Mouse (Mus musculus): ENCODE data around the gene Clasrp. TPM values are rescaled to one million over a fixed set of nuclear protein-coding genes. Genes with fewer than 3 reads are reported as not detected.

Clasrp gene
- polyA plus RNA-seq, 1 experiment from 2014 or later = 7.6 TPM

DNA sequence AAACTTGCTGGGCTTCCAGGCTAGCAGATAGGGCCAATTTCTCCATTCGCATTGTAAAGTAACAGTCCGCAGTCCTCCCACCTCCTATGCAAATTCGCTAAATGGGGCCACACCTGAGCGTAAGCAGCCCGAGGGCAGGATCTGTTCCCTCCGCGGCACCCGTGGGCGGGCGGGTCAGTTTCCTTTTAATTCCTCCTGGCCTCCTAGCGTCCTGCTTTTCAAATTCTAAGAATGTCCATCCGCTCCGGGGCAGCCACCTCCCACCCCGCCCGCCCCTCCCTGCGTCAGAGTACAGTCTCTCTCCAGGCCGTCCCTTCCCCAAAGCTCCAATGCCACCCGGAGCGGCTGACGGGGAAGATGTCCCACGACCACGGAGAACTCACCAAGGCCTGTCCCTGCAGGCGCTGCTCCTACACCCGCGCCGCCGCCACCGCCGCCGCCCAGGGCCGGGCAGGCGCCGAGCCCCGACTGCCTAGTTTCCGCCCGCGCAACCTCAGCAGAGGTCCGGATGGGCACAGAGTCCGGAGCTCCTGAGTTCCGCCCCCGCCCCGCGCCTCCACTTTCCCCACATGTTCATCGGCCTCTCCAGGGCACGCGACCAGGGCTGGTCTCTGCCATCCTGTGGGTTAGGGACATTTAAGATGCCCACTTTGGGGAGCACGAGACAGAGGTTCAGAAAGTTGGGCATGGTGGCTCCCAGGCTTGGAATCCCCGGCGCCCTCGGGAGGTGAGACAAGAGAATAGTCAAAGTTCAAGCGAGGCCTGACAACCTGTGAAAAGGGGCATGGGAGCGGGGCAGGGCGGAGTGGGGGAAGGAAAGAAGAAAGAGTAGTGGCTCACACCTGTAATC lies 31.1 kb downstream of the Clasrp start:
- TF ChIP-seq CTCF (IDR thresholded peaks at IDR 0.05; ENCODE audit: low read depth) = peak; percentile 39
- TF ChIP-seq EP300 (IDR thresholded peaks at IDR 0.05; ENCODE audit: low read depth) = no peak
- peak; percentile 91 for ATAC-seq
- peak; percentile 90 for DNase-seq
- Histone ChIP-seq H3K9me3 (ENCODE audit: low read length) (no peaks in the 10 kb centered on the region), H3K36me3 (replicated peaks; ENCODE audit: insufficient read depth, low read length) (peaks cover 13% of the 10 kb centered on the region), H3K27ac (ENCODE audit: low read depth) (peak overlapping the region; percentile 93), H3K27me3 (ENCODE audit: insufficient read depth, low read length) (peaks cover 5% of the 10 kb centered on the region; the same call in 1 of the 2 replicates), H3K4me2 (ENCODE audit: low read depth, low read length) (peak overlapping the region; percentile 91), H3K9ac (replicated peaks) (peak overlapping the region; percentile 76), H3K4me3 (ENCODE audit: low read depth, low read length) (peak overlapping the region; percentile 85), H3K4me1 (ENCODE audit: insufficient read depth) (peaks cover 43% of the 10 kb centered on the region)
- WGBS (ENCODE audit: insufficient replicate concordance) = under 1% methylated on average over 53 of the region's 53 CpGs

DNA sequence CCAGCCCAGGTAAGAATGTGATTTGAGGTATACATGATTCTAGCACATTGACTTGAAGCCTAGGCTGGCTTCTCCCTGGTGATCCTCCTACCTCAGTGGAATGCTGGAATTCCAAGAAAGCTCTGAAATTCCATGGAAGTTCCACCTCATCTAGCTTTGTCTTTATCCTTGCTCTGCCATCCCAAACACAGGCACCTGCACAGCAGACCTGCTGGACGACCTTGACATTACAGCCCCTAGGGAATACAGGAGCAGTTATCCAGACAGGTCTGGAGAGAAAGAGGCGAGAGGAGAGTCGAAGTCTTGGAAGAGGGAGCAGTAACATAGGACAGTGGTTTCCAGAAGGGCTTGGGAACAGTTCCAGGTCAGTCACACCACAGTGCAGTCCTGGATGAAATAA lies 34.6 kb downstream of the Clasrp start:
- Histone ChIP-seq H3K4me2 (ENCODE audit: low read depth, low read length) (no peak overlapping the region), H3K4me3 (ENCODE audit: low read depth, low read length) (no peak overlapping the region), H3K4me1 (ENCODE audit: insufficient read depth) (peaks cover 21% of the 10 kb centered on the region), H3K27ac (ENCODE audit: low read depth) (no peak overlapping the region), H3K9ac (replicated peaks) (no peak overlapping the region), H3K36me3 (replicated peaks; ENCODE audit: insufficient read depth, low read length) (peaks cover 33% of the 10 kb centered on the region), H3K9me3 (ENCODE audit: low read length) (no peaks in the 10 kb centered on the region), H3K27me3 (ENCODE audit: insufficient read depth, low read length) (no peaks in the 10 kb centered on the region)
- no peak for DNase-seq
- TF ChIP-seq CTCF (IDR thresholded peaks at IDR 0.05; ENCODE audit: low read depth) (no peak), EP300 (IDR thresholded peaks at IDR 0.05; ENCODE audit: low read depth) (no peak)
- ATAC-seq = no peak
- WGBS (ENCODE audit: insufficient replicate concordance) = 82% methylated on average over 3 of the region's 3 CpGs

DNA sequence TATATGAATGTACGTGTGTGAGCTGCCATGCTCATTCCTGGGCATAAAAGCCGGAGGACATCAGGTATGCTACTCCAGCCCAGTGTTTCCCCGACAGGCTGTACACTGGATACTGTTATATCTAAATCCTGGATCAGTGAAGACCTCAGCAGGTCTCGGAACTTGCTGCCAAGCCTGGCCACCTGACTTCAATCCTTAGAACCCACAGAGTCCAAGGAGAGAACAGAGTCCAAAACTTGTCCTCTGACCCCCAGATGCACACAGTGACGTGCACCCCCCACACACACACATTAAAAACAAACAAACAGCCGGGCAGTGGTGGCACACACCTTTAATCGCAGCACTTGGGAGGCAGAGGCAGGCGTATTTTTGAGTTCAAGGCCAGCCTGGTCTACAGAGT lies 36.9 kb downstream of the Clasrp start:
- Histone ChIP-seq H3K27me3 (ENCODE audit: insufficient read depth, low read length) (no peaks in the 10 kb centered on the region), H3K9ac (replicated peaks) (no peak overlapping the region)
- no peak for ATAC-seq

DNA sequence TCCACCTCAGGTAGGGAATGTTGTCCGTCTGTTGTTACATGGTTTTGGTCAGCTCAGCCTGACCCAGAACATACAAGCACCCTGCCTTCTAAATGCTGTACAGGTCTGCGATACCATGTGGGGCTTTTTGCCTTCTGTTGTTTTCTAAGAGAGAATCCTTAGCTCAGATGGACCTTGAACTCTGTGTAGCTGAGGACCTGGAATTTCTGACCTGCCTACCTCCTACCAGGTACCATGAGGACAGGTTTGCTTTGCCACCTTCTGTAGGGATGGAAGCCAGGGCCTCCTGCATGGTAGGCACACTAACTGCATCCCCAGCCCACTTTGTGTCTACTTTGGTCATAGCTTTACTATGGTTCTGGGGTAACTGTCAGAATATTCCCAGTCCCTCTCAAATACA lies 38.5 kb downstream of the Clasrp start:
- Histone ChIP-seq H3K9ac (replicated peaks) (no peak overlapping the region), H3K4me2 (ENCODE audit: low read depth, low read length) (no peak overlapping the region), H3K4me1 (ENCODE audit: insufficient read depth) (peaks cover 18% of the 10 kb centered on the region), H3K27me3 (ENCODE audit: insufficient read depth, low read length) (no peaks in the 10 kb centered on the region), H3K9me3 (ENCODE audit: low read length) (no peaks in the 10 kb centered on the region), H3K27ac (ENCODE audit: low read depth) (no peak overlapping the region), H3K4me3 (ENCODE audit: low read depth, low read length) (no peak overlapping the region), H3K36me3 (replicated peaks; ENCODE audit: insufficient read depth, low read length) (peaks cover 38% of the 10 kb centered on the region)
- TF ChIP-seq EP300 (IDR thresholded peaks at IDR 0.05; ENCODE audit: low read depth) (no peak), CTCF (IDR thresholded peaks at IDR 0.05; ENCODE audit: low read depth) (no peak)
- ATAC-seq (no peak), DNase-seq (no peak)
- 97% methylated on average over 2 of the region's 2 CpGs for WGBS (ENCODE audit: insufficient replicate concordance)

More for the DNA sequence above, 36.9 kb downstream of the Clasrp start:
- Histone ChIP-seq H3K9me3 (ENCODE audit: low read length) (no peaks in the 10 kb centered on the region), H3K4me3 (ENCODE audit: low read depth, low read length) (no peak overlapping the region), H3K36me3 (replicated peaks; ENCODE audit: insufficient read depth, low read length) (peaks cover 38% of the 10 kb centered on the region), H3K27ac (ENCODE audit: low read depth) (no peak overlapping the region; the same call in 1 of the 2 replicates), H3K4me1 (ENCODE audit: insufficient read depth) (peaks cover 25% of the 10 kb centered on the region), H3K4me2 (ENCODE audit: low read depth, low read length) (no peak overlapping the region)
- WGBS (ENCODE audit: insufficient replicate concordance) = 80% methylated on average over 8 of the region's 8 CpGs
- TF ChIP-seq EP300 (IDR thresholded peaks at IDR 0.05; ENCODE audit: low read depth) = no peak
- TF ChIP-seq CTCF (IDR thresholded peaks at IDR 0.05; ENCODE audit: low read depth) = no peak
- no peak for DNase-seq

DNA sequence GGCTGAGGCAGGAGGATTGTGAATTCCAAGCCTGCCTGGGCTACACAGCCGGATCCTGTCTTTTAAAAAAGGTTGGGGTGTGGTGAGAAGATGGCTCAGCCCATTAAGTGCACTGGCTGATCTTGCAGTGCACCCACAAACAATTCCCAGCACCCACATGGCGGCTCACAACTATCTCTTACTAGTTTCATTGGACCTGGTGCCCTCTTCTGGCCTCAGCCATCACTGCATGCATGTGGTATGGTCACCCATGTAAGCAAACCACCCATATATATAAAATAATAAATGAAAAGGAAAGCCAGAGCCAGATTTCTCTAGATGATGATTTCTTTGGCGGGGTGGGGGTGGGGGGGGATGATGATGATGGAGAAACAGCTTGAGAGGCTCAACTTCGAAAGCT lies 39.8 kb downstream of the Clasrp start:
- ATAC-seq (no peak), DNase-seq (no peak)
- WGBS (ENCODE audit: insufficient replicate concordance) = 98% methylated on average over 4 of the region's 4 CpGs
- Histone ChIP-seq H3K27me3 (ENCODE audit: insufficient read depth, low read length) (no peaks in the 10 kb centered on the region), H3K9me3 (ENCODE audit: low read length) (no peaks in the 10 kb centered on the region), H3K4me1 (ENCODE audit: insufficient read depth) (peaks cover 31% of the 10 kb centered on the region), H3K4me3 (ENCODE audit: low read depth, low read length) (no peak overlapping the region), H3K36me3 (replicated peaks; ENCODE audit: insufficient read depth, low read length) (peaks cover 36% of the 10 kb centered on the region), H3K27ac (ENCODE audit: low read depth) (peak overlapping the region; percentile 87), H3K4me2 (ENCODE audit: low read depth, low read length) (peak overlapping the region; percentile 95), H3K9ac (replicated peaks) (no peak overlapping the region)
- TF ChIP-seq EP300 (IDR thresholded peaks at IDR 0.05; ENCODE audit: low read depth) (no peak), CTCF (IDR thresholded peaks at IDR 0.05; ENCODE audit: low read depth) (peak; percentile 44)

DNA sequence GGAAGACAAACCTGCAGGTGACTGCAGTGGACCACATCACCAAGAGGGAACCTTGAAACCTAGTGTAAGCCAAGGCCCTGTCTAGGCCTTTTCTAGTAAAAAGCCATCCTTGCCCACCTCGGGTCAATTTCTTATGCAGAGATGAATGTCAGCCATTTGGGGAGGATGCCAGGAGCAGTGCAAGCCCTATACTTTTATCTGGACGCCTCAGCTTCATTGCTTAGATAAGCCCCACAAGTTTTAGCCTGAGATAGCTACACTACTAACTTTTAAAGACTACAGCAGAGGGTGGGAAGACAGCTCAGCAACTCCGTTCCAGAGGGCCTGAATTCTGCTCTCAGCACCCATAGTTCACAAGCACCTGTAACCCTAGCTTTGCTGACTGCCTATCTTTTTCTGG lies 40.4 kb downstream of the Clasrp start:
- peak; percentile 56 for DNase-seq
- whole genome bisulfite sequencing (ENCODE audit: insufficient replicate concordance) = 56% methylated on average over 3 of the region's 3 CpGs
- Histone ChIP-seq H3K9ac (replicated peaks) (peak overlapping the region; percentile 99), H3K27me3 (ENCODE audit: insufficient read depth, low read length) (no peaks in the 10 kb centered on the region), H3K9me3 (ENCODE audit: low read length) (no peaks in the 10 kb centered on the region), H3K4me2 (ENCODE audit: low read depth, low read length) (peak overlapping the region; percentile 95), H3K27ac (ENCODE audit: low read depth) (peak overlapping the region; percentile 87), H3K4me1 (ENCODE audit: insufficient read depth) (peaks cover 36% of the 10 kb centered on the region), H3K36me3 (replicated peaks; ENCODE audit: insufficient read depth, low read length) (peaks cover 30% of the 10 kb centered on the region), H3K4me3 (ENCODE audit: low read depth, low read length) (peak overlapping the region; percentile 99; the same call in 1 of the 2 replicates)
- ATAC-seq = peak; percentile 50
- peak; percentile 96 for TF ChIP-seq EP300 (IDR thresholded peaks at IDR 0.05; ENCODE audit: low read depth)
- no peak for TF ChIP-seq CTCF (IDR thresholded peaks at IDR 0.05; ENCODE audit: low read depth)

Measured in liver, postnatal 0 days (tissue).